Mouse (Mus musculus) right cerebral cortex, postnatal 25 days (tissue): ENCODE measurements around the gene Orm3.

Experiments used
- DNase-seq: peaks from one replicate; pipeline ENCODE4 v3.0.0; 2022

Orm3 gene

GRCm38 (mm10) chr4:63371890-63372289, 15.9 kb downstream of the Orm3 start:
- DNase-seq: no peak

DNA sequence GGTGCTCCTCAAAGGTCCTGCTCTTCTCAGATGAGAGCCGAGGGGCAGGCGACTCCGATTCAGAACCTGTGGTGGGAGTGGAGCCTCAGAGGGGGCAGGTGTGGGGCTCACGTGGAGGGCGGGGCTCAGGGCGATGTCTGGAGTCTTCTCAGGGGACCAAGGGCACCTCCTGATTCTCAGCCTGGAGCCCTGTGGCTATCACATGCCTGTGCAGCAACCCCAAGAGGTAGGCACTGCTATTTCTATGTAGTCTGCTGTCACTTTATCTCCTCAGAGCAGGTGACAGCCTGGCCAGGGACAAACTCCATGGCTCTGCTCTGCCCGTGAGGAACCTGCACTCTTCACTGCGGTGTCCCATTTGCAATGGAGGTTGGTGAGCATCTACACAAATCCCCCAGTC, 17.4 kb downstream of the Orm3 start:
- DNase-seq: no peak

- DNase-seq: no peak
These were observed 18.4 kb downstream of the Orm3 start for GRCm38 (mm10) chr4:63374331-63374730.

DNA sequence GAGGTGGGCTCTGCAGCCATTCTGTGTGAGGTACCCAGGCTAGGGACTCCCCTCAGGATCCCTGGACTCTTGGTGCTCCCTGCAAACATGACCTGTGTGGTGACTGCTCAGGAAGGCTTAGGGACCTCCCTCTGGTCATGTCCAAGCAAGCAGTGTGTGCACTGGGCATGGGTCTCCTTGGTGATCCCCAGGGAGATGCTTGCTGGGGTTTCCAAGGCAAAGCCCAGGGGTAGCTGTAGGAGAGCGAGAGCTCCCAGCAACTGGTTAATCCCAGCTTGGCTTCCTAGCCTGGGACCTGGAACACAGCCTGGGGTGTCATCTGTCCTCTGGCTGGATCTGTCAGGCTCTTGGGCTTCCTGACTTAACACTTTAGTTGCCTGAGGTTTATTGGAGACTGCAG, 19.4 kb downstream of the Orm3 start:
- no peak for DNase-seq

DNA sequence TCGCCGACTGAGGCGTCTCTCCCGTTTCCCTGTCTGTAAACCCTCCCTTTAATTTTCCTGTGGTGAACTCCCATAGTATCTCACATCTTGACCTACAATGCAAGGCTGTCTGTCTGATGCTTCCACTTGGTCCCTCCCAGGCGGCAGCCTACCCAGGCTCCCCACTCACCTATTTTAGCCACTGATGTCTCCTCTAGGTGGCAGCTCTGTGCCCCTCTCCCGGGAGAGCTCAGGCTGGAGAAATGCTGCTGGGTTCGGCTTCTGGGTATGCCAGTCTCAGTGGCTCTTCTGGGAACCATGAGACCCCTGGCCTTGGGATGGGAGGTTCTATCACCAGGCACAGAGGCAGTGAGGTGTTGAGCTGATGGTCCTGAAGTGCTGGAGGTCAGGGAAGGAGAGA, 21.5 kb downstream of the Orm3 start:
- DNase-seq: no peak

GRCm38 (mm10) chr4:63382676-63383369, 26.9 kb downstream of the Orm3 start:
- no peak for DNase-seq

DNA sequence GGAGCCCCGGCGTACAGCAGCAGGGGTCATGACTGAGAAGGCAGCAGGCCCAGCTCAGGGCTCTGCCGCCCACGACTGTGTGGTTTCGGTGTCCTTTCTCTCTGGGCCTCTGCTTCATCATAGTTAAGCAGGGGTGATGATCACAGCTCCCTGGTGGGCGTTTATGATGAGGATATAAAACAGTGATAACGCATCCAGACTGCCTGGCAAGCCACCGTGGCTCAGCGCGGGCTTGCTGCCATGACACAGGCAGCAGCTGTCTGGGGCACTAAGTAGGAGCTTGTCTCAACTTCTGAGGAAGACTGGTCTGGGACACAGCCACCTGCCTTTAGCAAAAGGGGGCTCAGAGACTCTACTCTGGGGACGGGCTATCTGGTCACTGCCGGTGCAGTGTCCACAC, 27.5 kb downstream of the Orm3 start:
- no peak for DNase-seq

GRCm38 (mm10) chr4:63384262-63384661, 28.3 kb downstream of the Orm3 start:
- DNase-seq: no peak

DNA sequence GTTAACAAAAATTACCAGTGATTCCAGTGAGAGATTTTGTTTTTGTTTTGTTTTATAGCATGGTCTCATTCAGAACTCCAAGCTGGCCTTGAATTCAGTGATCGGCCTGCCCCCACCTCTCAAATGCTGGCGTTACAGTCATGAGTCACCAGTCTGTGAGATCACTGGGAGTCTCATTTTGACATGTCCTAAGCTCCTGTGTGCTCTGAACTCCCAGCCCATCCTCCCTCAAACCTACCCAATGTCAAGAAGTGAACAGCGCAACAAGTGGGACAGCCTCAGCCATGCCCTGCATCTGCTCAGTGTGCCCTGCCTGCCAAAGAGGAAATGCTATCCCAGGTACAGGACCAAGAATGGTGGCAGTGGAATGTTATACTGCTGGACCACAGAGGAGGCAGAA, 29.3 kb downstream of the Orm3 start:
- DNase-seq: no peak

- DNase-seq: no peak
These were observed 29.8 kb downstream of the Orm3 start for GRCm38 (mm10) chr4:63385784-63386183.

GRCm38 (mm10) chr4:63388029-63388428, 32.1 kb downstream of the Orm3 start:
- no peak for DNase-seq

- no peak for DNase-seq
These were observed 33.3 kb downstream of the Orm3 start for GRCm38 (mm10) chr4:63389121-63389886.

GRCm38 (mm10) chr4:63389887-63390528, 34.0 kb downstream of the Orm3 start:
- no peak for DNase-seq

- DNase-seq: no peak
These were observed 35.4 kb downstream of the Orm3 start for GRCm38 (mm10) chr4:63391322-63391721.

DNA sequence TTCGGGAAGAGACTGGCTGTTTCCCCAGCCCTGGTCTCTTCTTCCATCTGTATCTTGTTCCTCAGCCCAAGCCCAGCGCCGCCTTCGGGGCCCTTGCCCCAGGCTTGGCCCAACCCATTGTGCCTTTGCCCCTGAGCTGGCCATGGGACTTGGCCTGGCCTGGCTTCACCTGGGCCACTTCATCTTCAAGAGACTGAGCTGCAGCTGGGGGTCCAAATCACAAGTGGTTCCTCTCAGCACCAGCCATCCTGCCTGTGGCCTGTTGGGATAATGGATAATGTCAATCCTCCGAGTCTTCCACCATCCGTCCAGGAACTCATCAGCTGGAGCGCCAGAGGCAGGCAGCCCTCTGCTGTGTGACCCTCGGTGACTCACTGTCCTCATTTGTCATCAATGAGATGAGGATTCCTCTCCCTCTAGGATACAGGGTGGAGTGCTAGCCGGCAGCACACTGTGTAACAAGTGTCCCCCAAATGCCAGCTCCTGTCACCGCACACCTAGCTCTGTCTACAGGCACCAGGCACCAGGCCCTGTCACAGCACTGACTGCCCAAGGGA, 42.1 kb downstream of the Orm3 start:
- no peak for DNase-seq

DNA sequence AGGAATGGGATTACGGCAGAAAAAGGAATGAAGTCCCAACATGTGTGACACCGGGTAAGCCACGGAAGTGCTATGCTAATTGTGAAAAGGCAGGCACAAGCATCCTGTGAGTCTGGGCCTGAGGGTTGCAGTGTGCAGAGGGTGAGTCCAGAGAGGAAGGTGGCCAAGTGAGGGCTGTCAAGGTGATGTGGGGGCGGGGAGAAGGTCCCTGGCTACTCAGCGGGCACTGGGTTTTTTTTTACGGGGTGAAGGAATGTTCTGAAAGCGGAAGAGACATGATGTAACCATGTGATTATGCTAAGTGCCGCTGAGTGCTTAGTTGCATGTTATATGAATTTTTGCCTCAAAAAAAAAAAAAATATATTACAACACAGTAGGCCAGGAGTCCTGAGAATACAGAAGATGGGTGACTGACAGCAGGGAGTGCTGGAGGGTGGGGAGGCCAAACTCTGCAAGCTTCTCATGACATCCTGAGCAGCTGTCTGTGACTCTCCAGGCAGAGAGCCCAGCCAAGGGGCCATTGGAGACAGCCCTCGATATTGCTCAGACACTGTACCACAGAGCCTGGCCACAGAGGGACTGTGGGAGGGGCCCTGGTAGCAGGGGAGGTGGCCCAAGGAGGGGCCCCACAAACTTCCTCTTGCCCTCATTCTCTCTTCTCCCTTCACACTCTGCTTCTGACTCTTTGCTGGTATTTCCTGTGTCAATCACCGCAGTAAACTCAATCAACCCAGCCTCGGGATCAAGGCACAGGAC, 43.1 kb downstream of the Orm3 start:
- no peak for DNase-seq

DNA sequence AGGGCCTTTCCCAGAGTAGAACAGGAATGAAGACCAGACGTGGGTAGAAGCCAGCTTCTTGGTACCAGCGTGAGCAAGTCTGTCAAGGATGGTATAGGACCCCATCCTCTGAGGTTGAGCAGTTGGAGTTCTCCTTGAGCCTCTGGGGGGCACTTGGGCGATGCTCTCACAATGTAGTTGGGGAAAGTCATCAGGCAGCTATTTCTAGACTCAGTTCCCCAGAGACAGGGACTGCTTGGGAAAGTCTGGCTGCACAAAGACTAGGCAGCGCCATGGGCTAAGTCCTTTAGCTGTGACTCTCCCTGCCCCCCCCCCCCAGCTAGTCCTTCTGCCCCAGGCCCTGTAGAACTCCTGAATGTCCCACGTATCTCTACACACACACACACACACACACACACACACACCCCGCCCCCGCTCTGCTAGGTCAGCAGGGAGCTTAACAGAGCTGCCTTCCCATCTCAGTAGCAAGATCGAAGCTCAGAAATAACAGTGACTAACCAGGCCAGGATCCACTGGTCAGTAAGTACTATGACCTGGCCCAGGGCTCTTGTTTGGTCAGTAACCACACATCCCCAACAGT, 43.8 kb downstream of the Orm3 start:
- no peak for DNase-seq

- no peak for DNase-seq
These were observed 44.8 kb downstream of the Orm3 start for GRCm38 (mm10) chr4:63400541-63401306.

- no peak for DNase-seq
These were observed 45.7 kb downstream of the Orm3 start for GRCm38 (mm10) chr4:63401620-63402019.

DNA sequence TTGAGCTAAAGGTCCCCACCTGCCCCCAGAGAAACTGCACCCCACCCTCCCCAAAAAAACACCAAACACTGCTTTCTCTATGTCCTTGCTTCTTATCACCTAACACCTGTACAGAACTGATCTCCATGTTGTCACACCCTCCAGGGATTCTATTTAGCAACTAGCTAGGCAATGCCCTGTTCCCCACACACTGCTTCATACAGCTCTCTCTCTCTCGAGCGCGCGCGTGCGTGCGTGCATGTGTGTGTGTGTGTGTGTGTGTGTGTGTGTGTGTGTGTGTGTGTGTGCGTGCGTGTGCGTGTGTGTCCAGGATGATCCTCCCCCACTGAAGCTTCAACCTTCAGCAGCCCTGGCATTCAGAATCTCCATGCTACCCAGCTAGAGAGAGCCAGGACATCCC, 46.1 kb downstream of the Orm3 start:
- DNase-seq: no peak

DNA sequence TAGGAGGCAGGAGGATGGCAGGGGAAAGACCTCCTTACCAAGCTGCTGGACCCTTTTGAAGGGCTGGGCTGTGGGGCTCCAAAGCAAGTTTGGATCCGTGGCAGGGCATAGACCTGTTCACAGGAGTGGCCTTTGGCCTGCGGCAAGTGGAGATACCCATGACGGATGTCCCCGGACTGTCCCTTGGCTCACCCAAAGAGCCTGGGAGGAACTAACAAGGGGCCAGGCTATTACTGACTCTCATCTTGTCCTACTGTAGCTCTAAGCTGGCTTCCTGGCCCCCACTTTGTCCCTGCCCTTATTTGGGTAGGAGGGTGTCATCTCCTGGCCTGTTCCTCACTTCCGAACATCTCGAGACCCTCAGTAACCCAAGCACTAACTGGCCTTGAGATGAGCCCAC, 46.6 kb downstream of the Orm3 start:
- DNase-seq: no peak
